Mouse (Mus musculus) right cerebral cortex, postnatal 25 days (tissue): ENCODE results near the gene Rims1.

Source experiments
- DNase-seq: peaks from one replicate; pipeline ENCODE4 v3.0.0; 2022

The Rims1 gene

DNA sequence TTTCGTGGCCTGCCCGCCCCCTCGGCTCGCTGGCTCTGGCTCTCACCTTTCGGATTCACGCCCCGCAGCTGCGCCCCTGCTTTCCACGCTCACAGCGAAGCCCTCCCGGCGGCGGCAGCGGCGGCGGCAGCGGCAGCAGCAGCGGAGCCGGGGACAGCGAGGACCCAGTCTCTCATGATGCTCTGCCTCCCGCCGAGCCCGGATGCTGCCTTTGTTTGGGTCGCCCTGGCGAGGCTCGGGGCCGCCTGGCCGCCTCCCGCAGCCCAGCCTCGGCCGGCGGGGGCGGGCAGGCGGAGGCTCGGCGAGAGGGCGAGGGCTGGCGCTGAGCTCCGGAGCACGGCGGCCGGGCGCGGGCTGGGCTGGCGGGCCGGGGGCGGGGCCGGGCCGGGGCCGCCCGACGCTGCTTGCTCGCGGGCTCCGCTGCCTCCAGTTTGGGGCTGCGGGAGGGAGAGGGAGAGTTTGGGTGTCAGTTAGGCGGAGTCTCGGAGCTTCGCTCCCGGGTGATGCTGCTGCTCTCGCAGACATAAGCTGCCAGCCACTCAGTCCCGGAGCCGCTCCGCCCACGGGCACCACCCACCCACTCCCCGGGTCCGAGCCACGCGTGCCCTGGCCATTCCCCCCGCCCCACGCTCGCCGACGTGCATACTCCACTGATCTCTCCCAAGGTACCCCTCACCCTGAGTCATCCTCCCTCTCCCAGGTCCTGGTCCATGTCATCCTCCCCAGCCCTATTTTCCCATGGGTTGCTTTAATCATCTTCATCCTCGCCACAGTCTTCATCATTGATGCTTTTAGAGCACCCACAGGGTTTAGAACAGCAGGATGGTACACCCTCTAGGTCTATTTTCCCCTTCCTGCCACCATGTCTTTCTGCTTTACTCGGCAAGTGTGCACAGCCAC lies at the start of gene Rims1:
Rims1 (minus strand) TSS at position 269 of the 900 bp plus-strand sequence.
- peak; percentile 70 for DNase-seq

DNA sequence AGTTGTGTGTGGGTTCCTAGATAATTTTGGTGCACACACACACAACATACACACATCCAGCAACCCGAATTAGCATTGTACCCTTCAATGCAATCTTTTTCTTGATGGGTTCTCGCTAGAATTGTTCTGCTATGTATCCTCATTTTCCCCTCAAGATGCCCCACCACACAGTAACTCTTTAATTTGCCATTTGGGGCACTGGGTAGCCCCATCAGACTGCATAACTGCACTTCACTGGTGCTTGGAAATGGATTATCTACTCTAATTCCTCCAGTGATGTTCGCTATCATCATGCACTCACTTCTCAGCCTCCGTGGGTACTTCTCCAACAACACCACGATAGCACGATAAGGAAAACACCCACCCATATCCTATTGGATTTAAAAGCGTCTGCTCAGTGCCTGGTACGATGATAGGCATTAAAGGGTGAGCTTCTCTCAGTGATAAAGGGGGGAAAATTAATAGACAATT lies 867 bp upstream of the Rims1 start:
- DNase-seq: peak; percentile 52

DNA sequence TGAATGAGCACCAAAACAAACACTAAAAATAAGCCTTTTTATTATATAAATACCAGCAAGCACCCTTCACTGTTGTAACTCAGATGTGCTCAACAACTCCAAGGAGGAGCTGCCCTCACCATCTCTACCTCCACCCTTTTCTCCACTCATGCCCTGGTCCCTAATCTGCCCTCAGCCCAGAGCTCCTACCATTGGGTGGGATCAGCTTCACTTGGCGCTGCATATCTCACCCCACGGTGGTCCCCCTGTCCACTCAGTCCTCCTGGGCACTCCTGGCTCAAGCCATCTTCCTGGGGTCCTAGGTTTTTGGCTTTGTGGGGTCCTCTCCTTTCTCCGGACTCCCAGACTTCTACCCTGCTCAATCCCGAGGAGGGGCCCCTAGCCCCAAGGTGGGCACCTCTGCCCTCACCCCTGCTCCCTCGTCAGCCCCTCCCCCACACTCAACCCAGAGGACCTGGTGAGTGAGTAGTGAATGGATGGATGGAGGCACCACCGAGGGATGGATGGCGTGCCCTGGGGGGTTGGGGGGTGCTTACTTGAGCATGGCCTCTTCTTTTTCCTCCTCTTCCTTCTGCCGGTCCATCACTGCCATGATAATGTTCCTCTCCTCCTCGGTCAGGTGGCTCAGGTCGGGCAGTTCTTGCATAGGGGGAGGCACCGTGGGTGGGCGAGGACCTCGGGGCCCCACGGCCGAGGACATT lies 619 bp downstream of the Rims1 start:
- DNase-seq: peak; percentile 52

DNA sequence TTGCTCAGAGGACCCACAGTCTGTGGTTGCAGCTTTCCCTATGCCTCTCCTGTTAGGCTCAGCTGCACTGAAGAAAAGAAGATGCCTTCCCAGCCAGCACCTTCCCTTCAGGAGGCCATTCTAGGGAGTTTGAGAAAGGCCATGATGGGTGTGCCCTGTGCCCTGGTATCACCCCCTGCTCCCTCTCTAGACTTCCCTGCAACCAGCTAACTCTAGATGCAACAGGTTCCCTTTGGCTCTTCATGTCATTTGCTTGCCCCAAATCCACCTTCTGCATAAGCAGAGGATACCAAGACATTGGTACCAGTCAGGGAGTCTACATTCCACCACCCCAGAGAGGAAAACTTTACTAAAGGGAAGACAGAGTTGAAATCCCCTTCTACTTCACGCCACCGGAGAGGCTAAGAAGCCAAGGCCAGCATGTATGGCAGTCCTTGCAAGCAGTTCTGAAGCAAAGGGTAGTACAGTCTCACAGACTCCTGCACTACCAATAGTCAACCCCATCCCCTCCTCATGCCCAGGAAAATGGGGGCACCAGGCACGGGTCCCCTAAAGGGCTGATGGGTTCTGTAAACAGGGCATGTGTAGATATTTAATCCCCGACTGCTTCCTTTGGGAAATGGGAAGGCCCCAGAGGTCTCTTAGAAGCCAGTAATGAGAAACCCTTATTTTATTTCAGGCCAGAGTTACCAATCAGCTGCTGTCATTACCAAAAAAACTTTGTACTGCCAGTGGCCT lies 1.5 kb downstream of the Rims1 start:
- DNase-seq: peak; percentile 14

DNA sequence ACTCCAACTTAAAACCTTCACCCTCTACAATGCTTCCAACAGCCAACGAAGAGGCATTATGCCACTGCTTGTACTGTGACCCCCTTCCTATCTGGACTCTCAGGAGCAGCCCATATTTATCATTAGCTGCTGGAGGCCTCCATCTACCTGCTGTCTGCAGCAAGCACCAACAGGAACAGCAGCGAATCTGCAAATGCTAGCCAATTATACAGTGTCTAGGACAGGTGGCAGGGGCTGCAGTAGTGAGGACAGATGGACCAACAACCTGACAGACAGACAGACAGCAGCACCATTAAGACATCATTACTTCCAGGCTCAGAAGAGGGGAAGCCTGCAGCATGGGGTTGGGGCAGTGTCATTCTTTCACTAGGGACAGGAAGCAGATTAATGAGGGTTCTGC lies 2.3 kb downstream of the Rims1 start:
- DNase-seq: no peak

DNA sequence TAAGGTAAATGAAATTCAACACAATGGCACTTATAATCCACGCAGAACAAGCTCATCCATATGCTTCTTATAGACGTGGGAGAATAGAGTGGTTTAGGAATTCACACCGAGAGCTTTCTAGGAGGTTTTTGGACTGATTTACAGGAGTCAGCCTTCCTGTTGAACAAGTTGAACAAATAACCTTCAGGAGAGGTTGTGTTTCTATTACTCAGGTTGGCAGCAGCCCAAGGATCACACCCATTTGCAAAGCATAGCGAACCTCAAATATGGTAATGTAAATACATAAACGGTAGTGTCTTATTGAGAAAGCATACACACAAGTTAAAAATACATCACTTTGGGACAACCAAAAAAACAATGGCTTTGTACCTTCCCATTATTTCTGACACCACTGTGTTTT lies 5.5 kb downstream of the Rims1 start:
- DNase-seq: no peak

DNA sequence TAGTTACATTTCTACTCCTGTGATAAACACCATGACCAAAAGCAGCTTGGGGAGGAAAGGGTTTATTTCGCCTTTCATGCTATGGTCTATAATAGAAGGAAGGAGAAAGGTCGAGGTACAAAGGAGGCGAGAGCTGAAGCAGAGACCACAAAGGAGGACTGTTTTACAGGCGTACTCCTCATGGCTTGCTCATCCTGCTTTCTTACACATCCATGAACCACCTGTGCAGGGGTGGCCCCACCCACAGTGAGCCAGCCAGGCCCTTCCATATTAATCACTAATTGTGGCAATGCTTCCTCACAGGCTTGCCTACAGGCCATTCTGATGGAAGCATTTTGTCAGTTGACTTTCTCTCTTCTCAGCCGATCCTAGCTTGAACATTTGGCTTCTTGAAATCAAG lies 8.7 kb downstream of the Rims1 start:
- DNase-seq: no peak

DNA sequence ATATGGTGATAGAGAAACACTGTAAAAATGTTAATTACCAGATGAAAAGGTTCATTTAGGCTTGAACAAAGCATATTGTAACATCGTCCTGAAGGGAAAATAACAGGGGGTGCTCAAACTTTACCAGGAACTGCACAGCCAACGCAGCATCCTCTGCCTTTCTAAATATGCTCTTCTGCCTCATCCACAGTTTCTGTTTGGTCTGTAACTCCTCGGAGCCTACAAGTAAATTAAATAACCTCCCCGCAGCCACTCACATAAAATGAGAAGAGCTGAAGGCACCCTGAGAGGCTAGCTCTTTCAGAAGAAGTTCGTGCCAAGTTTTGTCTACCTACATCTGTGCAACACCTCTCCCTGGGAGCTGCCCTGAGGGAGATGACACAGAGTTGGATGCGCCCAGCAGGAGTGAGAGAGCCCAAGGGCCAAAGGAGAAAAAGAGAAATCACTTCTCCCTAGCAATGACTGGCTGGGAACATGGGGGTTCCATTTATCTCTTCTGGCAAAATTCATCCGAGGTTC lies 16.3 kb downstream of the Rims1 start:
- peak; percentile 9 for DNase-seq

DNA sequence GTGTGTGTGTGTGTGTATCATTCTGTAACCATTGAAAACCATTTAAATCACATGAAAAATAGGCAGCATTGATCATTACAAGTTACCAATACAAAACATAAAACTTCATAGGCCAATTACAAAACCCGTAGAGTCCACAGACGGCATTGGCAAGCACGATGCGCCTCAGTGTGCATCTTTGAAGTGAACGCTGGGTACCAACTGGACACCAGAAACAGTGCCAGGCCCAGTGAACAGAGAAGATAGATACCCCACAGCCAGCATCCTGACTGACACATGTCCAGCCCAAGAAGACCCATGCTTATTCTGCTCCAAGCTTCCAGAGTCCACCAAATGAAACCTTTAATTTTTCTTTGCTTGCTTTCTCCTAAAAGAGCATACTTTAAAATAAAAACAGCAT lies 18.2 kb downstream of the Rims1 start:
- DNase-seq: no peak

DNA sequence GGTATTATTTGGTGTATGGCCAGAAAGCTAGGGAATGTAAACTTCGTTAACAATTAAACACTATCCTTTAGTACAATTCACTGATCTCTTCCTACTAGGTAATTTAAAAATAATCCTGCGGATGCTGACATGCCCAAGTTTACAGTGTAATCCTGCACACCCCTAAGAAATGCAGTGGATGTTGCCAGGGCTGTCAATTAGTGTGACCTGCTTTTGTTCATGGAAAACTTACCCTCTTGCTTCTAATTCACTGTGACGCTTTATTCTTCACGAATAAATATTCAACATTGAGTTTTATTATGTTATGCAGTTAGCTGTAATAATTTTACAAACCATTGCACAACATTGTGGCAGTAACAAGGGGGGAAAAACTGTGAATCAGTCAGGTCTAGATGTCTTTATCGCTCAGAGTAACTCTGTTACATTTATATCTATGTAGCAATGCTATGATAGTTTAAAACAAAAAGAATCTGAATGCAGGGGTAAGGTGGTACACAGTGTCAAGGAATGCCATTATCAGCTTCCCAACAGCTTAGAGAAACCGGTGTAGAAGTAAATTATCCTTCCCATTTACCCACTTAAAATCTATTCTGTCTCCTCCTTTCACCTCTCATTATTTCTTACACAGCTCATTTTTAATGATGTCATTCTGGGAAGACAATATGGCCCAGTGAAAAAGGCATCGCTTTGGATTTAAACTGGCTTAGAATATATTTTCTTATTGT lies 35.1 kb downstream of the Rims1 start:
- DNase-seq: no peak

DNA sequence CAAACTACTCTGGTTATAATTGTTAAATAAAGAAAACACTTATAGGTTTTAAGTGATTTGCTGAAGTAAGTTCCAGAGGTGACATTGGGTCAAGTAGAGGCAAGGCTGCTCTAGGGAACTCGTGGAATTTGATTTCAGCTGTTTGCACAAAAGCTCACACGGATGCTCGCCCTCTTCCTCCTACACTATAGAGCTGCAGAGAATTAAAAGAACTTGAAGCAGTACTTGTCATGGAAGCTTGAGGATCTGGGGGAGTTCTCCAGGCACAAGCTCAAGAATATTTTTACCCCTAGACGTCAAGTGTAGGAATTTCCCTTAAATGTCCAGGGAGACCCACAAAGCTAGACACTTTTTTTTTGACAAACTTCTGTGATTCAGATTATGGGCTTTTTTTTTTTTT lies 42.4 kb downstream of the Rims1 start:
- no peak for DNase-seq

DNA sequence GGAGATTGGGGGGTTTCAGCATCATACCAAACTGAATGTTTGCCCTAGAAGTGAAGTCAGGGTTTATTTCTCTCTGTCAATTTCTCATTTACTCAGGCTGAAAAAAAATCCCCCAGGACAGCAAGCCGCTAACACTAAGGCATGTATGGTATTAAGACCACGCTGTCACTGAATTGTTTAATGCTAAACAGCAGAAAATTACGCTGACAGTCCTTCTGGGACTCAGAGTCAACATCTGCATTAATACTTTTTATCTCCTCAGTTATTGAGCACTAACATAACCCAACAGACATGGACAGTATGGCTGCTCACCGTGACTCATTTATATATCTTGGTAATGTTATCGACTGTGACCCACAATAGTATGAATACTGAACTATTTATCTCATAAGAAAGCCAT lies 43.0 kb downstream of the Rims1 start:
- DNase-seq: no peak

DNA sequence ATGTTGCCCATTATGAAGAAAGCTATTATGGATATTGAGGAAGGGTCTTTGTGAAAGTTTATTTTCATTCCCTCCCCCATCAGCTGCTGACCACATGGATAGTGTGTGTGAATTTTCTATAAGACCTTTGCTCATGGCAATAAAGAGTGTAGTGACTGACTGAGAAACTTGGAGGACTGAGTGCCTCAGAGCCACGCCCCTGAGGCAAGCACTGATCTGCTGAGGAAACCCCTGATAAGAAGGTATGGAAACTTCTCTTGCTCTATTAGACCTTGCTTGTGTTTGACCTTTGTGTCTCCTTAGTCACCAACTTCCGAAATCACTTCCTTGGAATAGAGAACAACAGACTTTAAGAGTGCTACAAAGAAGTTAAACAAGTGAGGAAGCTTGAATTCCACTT lies 55.3 kb downstream of the Rims1 start:
- no peak for DNase-seq

DNA sequence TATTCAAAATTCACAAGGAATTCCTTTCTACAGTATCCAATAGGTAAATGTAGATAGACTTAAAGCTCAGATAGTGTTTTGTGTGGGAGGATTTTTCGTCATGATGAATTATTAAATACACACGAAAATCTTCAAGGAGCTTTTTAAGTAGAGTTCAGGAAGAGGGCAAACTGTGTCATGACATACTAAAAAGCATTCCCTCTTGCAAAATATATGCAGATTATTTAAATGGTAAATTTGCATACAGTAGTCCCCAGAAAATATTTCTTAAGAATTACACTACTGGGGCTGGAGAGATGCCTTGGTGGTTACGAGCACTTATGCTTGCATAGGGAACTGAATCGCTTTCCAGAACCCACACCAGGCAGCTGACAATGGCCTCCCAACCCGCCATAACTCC lies 61.1 kb downstream of the Rims1 start:
- DNase-seq: no peak

DNA sequence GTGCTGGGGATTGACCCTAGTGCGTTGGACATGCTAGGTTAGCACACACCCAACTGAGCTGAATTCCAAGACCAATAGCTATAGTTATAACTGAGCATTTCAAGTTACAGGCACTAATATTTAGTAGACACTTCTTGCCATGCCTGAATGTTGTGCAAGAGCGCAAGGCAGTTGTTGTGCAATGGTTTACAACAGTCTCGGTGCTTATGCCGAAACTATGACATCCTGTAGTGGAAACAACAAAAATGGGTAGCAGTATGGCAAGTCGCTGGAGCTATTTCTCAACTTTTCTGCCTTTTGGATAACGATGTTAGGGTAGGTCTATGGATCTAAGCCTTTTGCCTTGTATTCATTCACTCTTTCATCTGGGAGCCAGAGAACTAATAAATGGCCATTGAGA lies 68.3 kb downstream of the Rims1 start:
- DNase-seq: no peak

DNA sequence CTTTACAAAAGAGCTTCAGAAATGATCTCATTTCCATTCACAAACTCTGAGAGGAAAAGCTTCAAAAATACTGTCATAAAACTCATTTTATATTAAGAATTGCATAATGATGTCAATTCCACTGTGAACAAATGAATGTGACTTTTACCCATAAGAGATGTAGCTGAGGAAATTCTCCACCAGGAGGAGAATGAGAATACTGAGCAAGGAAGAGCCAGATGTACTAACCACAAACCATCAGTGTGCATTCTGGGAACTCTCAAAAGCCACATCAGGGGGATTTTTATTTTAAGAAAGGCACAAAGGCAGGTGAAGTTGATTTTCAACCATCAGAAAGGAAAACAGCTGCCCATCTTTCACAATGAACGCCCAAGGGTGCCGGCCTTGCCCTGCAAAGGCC lies 71.4 kb downstream of the Rims1 start:
- no peak for DNase-seq

DNA sequence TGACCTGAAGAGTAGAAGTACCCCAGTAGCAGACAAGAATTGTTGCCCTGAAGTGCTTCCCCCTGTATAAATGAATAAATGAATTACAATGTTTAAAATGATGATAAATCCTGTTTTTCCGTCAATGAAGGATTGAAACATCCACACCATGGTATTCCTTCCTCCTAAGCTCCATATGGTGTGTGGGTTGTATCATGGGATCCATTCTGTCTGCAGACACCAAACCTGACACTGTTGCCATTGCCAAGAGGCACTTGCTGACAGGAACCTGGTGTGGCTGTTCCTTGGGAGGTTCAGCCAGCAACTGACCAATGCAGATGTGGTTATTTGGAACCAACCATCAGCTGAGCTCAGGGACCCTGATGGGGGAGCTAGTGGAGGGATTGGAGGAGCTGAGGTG lies 72.5 kb downstream of the Rims1 start:
- no peak for DNase-seq

DNA sequence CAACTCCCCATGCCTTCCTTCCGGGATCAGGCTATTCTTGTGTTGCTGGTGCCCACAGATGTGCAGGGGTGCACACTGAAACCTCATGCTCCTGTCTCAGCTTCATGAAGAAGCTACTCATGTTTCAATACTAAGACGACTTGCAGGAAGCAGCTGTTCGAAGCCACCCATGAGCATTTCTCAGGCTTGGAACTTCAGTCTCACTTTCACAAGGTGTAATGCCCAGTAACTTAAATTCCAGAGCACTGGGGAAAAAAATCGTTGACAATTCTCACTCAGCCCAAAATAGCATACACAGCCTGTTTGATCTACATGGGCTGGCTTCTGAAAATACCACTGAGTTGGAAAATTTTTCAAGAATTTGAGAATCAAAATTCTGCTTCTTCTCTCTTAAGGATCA lies 77.6 kb downstream of the Rims1 start:
- DNase-seq: peak; percentile 10

DNA sequence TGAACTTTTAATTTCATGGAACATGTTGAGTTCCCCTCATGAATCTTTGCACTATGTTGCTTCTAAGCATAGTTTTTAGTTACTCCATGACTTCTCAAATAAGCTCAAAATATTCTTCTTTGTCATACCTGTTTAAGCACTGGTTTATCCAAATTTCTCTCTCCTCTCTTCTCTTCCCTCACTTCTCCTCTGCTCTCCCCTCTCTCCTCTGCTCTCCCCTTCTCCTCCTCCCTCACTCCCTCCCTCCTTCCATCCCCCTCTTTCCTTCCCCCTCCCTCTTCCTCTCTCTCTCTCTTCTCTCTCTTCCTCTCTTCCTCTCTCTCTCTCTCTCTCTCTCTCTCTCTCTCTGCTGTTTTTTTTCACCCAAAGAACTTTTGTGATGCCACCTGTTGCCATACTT lies 84.1 kb downstream of the Rims1 start:
- DNase-seq: no peak

DNA sequence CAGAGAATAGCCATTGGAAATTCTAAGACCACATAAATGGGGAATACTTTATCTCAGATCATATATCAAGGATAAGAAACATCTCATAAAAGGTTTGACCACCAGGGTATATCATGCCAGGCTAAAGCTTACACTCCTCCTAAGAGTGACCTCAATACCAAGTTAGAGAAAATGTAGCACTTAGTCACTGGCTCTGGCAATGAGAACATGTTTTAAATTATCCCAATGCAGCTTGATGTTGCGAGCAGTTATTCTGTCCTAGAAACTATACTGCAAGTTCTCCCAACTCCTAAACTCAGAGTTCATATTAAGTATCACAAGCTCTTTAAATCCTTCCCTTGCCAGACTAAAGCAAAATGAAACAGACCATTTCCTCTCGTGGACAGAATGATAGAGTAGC lies 85.1 kb downstream of the Rims1 start:
- no peak for DNase-seq

DNA sequence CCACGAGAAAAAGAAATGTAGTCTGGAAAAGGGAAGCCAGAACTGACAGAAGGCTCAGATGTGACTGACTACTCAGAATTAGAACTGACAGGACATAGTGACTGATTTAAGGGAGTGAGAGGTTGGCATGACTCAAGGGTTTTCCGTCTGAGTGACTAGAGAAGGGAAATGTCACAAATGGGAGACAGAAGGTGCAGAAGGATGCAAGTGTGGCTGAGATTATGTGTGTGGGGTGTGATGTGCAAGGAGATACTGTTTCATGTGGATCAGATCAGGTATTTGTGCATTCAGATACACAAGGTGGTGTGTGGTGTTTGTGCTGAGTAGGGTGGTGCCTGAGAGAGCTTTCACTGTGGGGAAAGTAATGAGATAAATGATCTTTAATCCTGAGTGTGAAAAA lies 96.3 kb downstream of the Rims1 start:
- no peak for DNase-seq

DNA sequence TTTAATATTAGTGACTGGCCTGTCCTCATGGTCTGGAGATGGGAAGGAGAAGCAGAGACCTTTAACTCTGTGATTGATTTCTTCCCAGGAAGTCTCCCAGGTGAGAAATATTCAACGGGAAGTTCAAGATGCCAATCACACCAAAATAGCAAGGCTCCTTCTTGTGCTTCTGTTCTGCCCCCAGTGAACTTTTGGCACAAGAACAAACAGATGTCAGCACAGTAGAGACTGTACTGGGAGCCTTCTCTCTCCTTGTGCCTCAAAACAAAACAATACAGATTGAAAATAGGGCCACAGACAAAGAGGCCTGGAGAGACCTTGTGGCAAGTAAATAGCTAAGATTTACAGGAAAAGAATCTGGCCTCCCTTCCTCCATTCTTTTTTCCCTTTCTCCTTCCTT lies 110.7 kb downstream of the Rims1 start:
- no peak for DNase-seq

DNA sequence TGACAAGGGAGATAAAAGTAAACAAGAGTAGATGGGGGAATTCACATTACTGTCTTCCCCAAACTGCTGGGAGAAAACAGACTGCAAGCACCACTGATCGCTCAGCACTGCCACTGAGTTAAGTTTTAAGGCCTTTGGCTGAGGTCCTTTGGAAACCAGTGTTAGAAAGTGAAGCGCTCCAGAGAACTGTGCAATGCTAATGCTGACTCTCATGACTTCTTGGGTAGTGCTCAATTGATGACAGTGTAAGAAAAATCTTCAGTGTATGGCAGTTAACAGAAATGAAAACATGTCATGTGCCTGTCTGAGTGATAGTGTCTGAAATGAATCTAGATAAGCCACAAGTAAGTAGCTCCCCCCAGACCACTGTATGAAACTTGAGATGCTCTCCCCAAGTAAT lies 111.3 kb downstream of the Rims1 start:
- DNase-seq: no peak
